Mouse (Mus musculus): ENCODE measurements around the gene Scamp2. TPM values are rescaled to one million over a fixed set of nuclear protein-coding genes. Genes with fewer than 3 reads are reported as not detected.

The Scamp2 gene
- polyA plus RNA-seq, 1 experiment from 2014 or later = 62.3 TPM

- H3K4me2 ChIP-seq (replicated peaks) = no peak overlapping the region
- H3K4me3 ChIP-seq = no peak overlapping the region
- no peak overlapping the region for H3K9ac ChIP-seq
- peaks cover 52% of the 10 kb centered on the region for H3K36me3 ChIP-seq
- 0 out of 2 replicates have a peak, but pooled peaks cover 3% of the 10 kb centered on the region for H3K27me3 ChIP-seq (replicated peaks)
- no peak overlapping the region for H3K27ac ChIP-seq
- no peaks in the 10 kb centered on the region for H3K4me1 ChIP-seq
- 87% methylated on average over 7 of the region's 7 CpGs for WGBS
- H3K9me3 ChIP-seq = no peaks in the 10 kb centered on the region
- no peak for ATAC-seq (ENCODE audit: low FRiP score, low read depth)
Measured at GRCm38 (mm10) chr9:57624295-57624694, 63.6 kb downstream of the Scamp2 start.

DNA sequence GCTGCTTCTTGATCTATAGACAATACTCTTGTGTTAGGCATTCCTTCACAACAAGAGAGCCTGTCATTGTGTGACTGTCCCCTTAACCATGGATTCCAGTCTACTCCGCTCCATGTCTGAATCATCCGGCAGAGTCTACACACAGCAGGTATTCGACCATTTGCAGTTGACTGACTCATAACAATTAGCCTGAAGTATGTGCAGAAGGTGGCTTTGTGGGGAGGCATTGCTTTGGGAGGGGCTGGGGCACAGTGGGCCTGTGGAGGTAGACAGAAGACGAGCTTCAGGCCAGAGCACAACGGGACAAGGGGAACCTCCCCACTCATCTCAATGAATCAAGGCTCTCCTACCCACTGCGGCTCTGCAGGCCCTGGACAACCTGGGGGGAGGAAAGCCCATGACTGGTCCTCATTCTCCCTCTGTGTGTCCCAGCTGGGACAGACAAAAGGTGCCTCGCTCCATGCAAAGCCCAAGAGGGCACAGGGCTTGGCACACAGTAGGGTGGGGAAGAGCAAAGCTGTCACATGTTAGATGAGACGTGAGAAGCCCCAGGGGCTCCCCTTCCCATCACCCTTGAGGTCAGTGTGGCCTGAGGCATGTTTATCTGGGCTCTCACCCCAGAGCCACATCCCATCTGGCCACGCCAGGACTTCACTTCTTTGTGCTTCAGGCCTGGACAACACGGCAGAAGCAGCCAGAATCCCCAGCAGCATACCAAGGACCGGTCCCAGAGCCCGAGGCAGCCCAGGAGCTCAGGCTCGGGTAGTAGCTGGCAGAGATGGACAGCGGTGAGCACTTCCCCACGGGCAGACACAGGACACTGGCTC lies 65.1 kb downstream of the Scamp2 start:
- 0 out of 2 replicates have a peak, but pooled peaks cover under 1% of the 10 kb centered on the region for H3K27me3 ChIP-seq (replicated peaks)
- no peak overlapping the region for H3K9ac ChIP-seq
- H3K4me2 ChIP-seq (replicated peaks) = no peak overlapping the region
- no peaks in the 10 kb centered on the region for H3K4me1 ChIP-seq
- H3K4me3 ChIP-seq = no peak overlapping the region
- no peaks in the 10 kb centered on the region for H3K9me3 ChIP-seq
- no peak for ATAC-seq (ENCODE audit: low FRiP score, low read depth)
- H3K36me3 ChIP-seq = peaks cover 67% of the 10 kb centered on the region
- no peak overlapping the region for H3K27ac ChIP-seq
- WGBS = 76% methylated on average over 15 of the region's 15 CpGs

GRCm38 (mm10) chr9:57627191-57627590 lies 66.4 kb downstream of the Scamp2 start:
- WGBS = 89% methylated on average over 17 of the region's 17 CpGs
- Histone ChIP-seq H3K4me3 (no peak overlapping the region), H3K27me3 (replicated peaks) (no peaks in the 10 kb centered on the region), H3K36me3 (peaks cover 80% of the 10 kb centered on the region), H3K4me2 (replicated peaks) (no peak overlapping the region), H3K9me3 (no peaks in the 10 kb centered on the region), H3K9ac (no peak overlapping the region), H3K27ac (no peak overlapping the region), H3K4me1 (no peaks in the 10 kb centered on the region)
- no peak for ATAC-seq (ENCODE audit: low FRiP score, low read depth)

DNA sequence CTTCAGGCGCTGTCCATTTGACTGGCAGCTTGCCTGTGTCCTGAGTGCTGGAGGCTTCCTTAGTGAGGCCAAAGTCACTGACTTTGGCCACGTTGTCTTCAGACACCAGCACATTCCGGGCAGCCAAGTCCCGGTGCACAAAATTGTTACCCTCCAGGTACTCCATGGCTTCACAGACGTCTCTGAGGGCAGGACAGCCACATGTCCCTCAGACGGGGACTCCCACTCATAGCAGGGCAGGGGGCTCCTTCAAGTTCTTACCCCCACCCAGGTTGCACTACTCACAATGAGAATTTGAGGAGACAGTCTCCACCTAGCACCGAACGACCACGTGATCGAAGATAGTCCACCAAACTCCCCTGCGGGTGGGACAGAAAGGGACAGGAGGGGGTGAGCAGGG lies 67.1 kb downstream of the Scamp2 start:
- no peak for ATAC-seq (ENCODE audit: low FRiP score, low read depth)
- no peaks in the 10 kb centered on the region for H3K4me1 ChIP-seq
- H3K4me2 ChIP-seq (replicated peaks) = no peak overlapping the region
- no peak overlapping the region for H3K9ac ChIP-seq
- H3K27ac ChIP-seq = no peak overlapping the region
- no peak overlapping the region for H3K4me3 ChIP-seq
- no peaks in the 10 kb centered on the region for H3K27me3 ChIP-seq (replicated peaks)
- WGBS = 93% methylated on average over 11 of the region's 11 CpGs
- no peaks in the 10 kb centered on the region for H3K9me3 ChIP-seq
- peaks cover 82% of the 10 kb centered on the region for H3K36me3 ChIP-seq

- 0 out of 2 replicates have a peak, but pooled peaks have one; percentile 11 for ATAC-seq (ENCODE audit: low FRiP score, low read depth)
- Histone ChIP-seq H3K4me2 (replicated peaks) (no peak overlapping the region), H3K36me3 (peaks cover 87% of the 10 kb centered on the region), H3K4me1 (no peaks in the 10 kb centered on the region), H3K27me3 (replicated peaks) (no peaks in the 10 kb centered on the region), H3K4me3 (no peak overlapping the region), H3K9ac (0 out of 2 replicates have a peak overlapping the region, but pooled peaks have one; percentile 2), H3K9me3 (no peaks in the 10 kb centered on the region), H3K27ac (no peak overlapping the region)
- 96% methylated on average over 12 of the region's 12 CpGs for WGBS
Measured at GRCm38 (mm10) chr9:57628717-57629116, 68.0 kb downstream of the Scamp2 start.

- Histone ChIP-seq H3K36me3 (peaks cover 89% of the 10 kb centered on the region), H3K4me2 (replicated peaks) (no peak overlapping the region), H3K4me1 (0 out of 2 replicates have a peak, but pooled peaks cover 4% of the 10 kb centered on the region), H3K4me3 (no peak overlapping the region), H3K9ac (0 out of 2 replicates have a peak overlapping the region, but pooled peaks have one; percentile 2), H3K9me3 (no peaks in the 10 kb centered on the region), H3K27me3 (replicated peaks) (no peaks in the 10 kb centered on the region), H3K27ac (no peak overlapping the region)
- ATAC-seq (ENCODE audit: low FRiP score, low read depth) = peak; percentile 74
- 68% methylated on average over 14 of the region's 14 CpGs for WGBS
Measured at GRCm38 (mm10) chr9:57629118-57629874, 68.6 kb downstream of the Scamp2 start.

DNA sequence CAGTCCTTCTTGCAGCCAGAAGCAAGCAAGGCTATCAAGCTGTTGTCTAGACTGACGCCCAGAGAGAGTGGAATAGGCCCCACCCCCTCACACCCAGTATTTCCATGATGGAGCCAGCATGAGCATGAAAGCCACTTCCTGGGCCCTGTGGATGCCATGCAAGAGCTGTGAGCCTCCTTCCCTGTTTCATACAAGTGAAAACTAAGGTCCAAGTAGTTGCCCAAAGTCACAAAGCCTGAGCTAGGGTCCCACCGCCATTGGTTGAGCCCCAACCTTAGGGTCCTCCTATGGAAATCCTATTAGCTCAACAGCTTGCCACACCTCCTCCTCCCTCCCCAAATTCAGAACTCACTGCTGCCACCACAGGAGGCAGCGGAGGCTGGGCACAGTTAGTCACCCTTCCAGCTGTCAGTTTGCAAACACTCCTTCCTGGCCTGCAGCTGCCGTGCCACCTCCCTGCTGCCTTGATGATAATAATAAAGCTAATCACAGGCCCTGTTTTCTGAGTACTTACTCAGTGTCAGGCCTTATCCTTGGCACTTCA lies 72.8 kb downstream of the Scamp2 start:
- Histone ChIP-seq H3K27me3 (replicated peaks) (no peaks in the 10 kb centered on the region), H3K4me3 (no peak overlapping the region), H3K4me1 (peaks cover 21% of the 10 kb centered on the region), H3K4me2 (replicated peaks) (no peak overlapping the region), H3K9ac (no peak overlapping the region), H3K27ac (no peak overlapping the region), H3K36me3 (peaks cover 48% of the 10 kb centered on the region), H3K9me3 (no peaks in the 10 kb centered on the region)
- ATAC-seq (ENCODE audit: low FRiP score, low read depth) = no peak
- WGBS = 53% methylated on average over 4 of the region's 4 CpGs

DNA sequence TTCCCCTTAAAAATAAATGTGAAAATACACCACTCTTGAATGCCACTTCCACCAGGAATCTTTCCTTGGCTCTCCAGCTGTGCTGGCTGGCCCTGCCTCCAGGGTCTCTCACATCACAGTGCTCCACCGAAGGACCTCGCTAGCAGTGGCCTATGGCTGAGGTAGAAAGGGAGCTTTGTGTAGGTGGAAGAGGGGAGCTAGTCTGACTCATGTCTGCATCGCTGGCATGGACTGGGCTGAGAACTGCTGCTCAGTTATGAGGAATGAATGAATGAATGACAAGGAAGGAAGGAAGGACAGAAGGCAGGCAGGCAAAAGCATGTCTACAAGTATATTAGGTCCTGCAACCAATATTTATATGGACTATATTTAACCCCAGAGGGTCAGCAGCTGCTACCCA lies 76.5 kb downstream of the Scamp2 start:
- no peak overlapping the region for H3K4me2 ChIP-seq (replicated peaks)
- H3K36me3 ChIP-seq = peaks cover 20% of the 10 kb centered on the region
- no peak overlapping the region for H3K4me3 ChIP-seq
- no peaks in the 10 kb centered on the region for H3K9me3 ChIP-seq
- H3K9ac ChIP-seq = no peak overlapping the region
- no peak overlapping the region for H3K27ac ChIP-seq
- 67% methylated on average over 3 of the region's 3 CpGs for WGBS
- H3K4me1 ChIP-seq = peaks cover 58% of the 10 kb centered on the region
- no peaks in the 10 kb centered on the region for H3K27me3 ChIP-seq (replicated peaks)
- ATAC-seq (ENCODE audit: low FRiP score, low read depth) = no peak

DNA sequence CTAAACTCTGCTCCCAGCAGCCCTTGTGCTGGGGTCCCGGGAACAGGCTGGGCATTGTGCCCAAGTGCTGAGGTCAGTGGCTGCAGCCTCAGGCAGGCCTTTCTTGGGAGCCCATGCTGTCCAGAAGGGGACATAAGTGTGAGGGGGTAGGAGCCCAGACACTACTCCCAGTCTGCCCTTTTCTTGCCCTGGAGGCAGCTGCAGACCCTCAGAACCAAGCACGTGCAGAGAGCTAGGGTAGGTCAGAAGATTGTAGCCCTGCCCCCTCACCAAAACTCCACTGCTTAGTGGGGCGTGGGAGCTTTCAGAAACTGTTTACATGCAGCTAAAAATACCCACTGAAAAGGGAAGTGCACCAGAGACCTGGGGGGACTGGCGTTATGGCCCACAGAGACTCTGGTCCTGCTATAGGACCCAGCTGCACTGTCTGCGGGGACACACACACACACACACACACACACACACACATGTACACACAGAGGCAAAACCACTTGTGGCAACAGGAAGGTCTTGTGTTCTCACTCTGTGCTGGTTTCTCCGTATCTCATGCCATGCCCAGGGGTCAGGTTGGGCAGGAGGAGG lies 77.1 kb downstream of the Scamp2 start:
- H3K27me3 ChIP-seq (replicated peaks) = no peaks in the 10 kb centered on the region
- WGBS = 62% methylated on average over 6 of the region's 6 CpGs
- H3K36me3 ChIP-seq = peaks cover 20% of the 10 kb centered on the region
- H3K9me3 ChIP-seq = no peaks in the 10 kb centered on the region
- no peak overlapping the region for H3K4me2 ChIP-seq (replicated peaks)
- no peak overlapping the region for H3K27ac ChIP-seq
- H3K9ac ChIP-seq = no peak overlapping the region
- no peak for ATAC-seq (ENCODE audit: low FRiP score, low read depth)
- H3K4me1 ChIP-seq = peaks cover 64% of the 10 kb centered on the region
- no peak overlapping the region for H3K4me3 ChIP-seq

Other genes starting within 250 kb of the Scamp2 start
- gene Ppcdc, start 120.8 kb upstream of the Scamp2 start, polyA plus RNA-seq (2016; fragmentation: Nextera tagmentation; extraction: Ambion mirVana) = 21.8 and 24.3 TPM in 2 replicates
- gene Scamp5, start 92.9 kb upstream of the Scamp2 start, polyA plus RNA-seq (2016; fragmentation: Nextera tagmentation; extraction: Ambion mirVana) = 40.6 and 43.0 TPM in 2 replicates
- gene Rpp25, start 56.9 kb upstream of the Scamp2 start, polyA plus RNA-seq (2016; fragmentation: Nextera tagmentation; extraction: Ambion mirVana) = 12.4 and 13.3 TPM in 2 replicates
- 770 and 826 TPM in 2 replicates for gene Cox5a, start 39.7 kb upstream of the Scamp2 start, polyA plus RNA-seq (2016; fragmentation: Nextera tagmentation; extraction: Ambion mirVana)
- 19.6 and 20.2 TPM in 2 replicates for gene Fam219b, start 23.4 kb upstream of the Scamp2 start, polyA plus RNA-seq (2016; fragmentation: Nextera tagmentation; extraction: Ambion mirVana)
- gene Mpi, start 8.2 kb upstream of the Scamp2 start, polyA plus RNA-seq (2016; fragmentation: Nextera tagmentation; extraction: Ambion mirVana) = 68.0 and 68.2 TPM in 2 replicates
- gene Ulk3, start 28.5 kb downstream of the Scamp2 start, polyA plus RNA-seq (2016; fragmentation: Nextera tagmentation; extraction: Ambion mirVana) = 20.7 and 22.9 TPM in 2 replicates
- gene Cplx3, start 45.3 kb downstream of the Scamp2 start, polyA plus RNA-seq (2016; fragmentation: Nextera tagmentation; extraction: Ambion mirVana) = not detected in 2 replicates
- not detected in 2 replicates for gene Lman1l, start 59.8 kb downstream of the Scamp2 start, polyA plus RNA-seq (2016; fragmentation: Nextera tagmentation; extraction: Ambion mirVana)
- 40.3 and 41.7 TPM in 2 replicates for gene Csk, start 92.7 kb downstream of the Scamp2 start, polyA plus RNA-seq (2016; fragmentation: Nextera tagmentation; extraction: Ambion mirVana)
- gene Cyp1a2, start 122.8 kb downstream of the Scamp2 start, polyA plus RNA-seq (2016; fragmentation: Nextera tagmentation; extraction: Ambion mirVana) = not detected in 2 replicates
- not detected in 2 replicates for gene Cyp1a1, start 127.0 kb downstream of the Scamp2 start, polyA plus RNA-seq (2016; fragmentation: Nextera tagmentation; extraction: Ambion mirVana)
- 38.4 and 41.0 TPM in 2 replicates for gene Edc3, start 147.6 kb downstream of the Scamp2 start, polyA plus RNA-seq (2016; fragmentation: Nextera tagmentation; extraction: Ambion mirVana)
- gene Clk3, start 204.9 kb downstream of the Scamp2 start, polyA plus RNA-seq (2016; fragmentation: Nextera tagmentation; extraction: Ambion mirVana) = 80.9 and 84.9 TPM in 2 replicates